Mouse (Mus musculus) B cell, adult (primary cell): Measurements from ENCODE around the gene Bglap2. TPM values are rescaled to one million over a fixed set of nuclear protein-coding genes. Genes with fewer than 3 reads are reported as not detected.

Source experiments
- total RNA-seq: library from RNA; stranded (reverse); gene quantifications from 4 replicates; pipeline ENCODE4 v1.2.4, GENCODE M21; 2023; ENCODE audit not compliant: inconsistent age

Gene Bglap2
- not detected in 4 replicates for total RNA-seq

DNA sequence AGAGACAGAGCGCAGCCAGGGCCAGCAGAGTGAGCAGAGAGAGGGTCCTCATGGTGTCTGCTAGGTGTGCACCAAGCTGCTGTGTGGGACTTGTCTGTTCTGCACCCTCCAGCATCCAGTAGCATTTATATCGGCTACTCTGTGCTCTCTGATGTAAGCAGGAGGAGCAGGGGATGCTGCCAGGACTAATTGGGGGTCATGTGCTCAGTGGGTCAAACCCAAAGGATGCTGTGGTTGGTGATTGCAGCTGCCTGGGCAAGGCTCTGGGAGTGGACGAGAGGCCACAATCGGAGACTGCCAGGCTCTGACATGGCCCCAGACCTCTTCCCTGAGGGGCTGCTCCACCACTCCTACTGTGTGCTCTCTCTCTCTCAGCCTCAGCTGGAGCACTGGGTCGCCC is at the start of gene Bglap2:
Gene Bglap2 (minus strand): TSS at position 101 of the 400 bp plus-strand sequence.

DNA sequence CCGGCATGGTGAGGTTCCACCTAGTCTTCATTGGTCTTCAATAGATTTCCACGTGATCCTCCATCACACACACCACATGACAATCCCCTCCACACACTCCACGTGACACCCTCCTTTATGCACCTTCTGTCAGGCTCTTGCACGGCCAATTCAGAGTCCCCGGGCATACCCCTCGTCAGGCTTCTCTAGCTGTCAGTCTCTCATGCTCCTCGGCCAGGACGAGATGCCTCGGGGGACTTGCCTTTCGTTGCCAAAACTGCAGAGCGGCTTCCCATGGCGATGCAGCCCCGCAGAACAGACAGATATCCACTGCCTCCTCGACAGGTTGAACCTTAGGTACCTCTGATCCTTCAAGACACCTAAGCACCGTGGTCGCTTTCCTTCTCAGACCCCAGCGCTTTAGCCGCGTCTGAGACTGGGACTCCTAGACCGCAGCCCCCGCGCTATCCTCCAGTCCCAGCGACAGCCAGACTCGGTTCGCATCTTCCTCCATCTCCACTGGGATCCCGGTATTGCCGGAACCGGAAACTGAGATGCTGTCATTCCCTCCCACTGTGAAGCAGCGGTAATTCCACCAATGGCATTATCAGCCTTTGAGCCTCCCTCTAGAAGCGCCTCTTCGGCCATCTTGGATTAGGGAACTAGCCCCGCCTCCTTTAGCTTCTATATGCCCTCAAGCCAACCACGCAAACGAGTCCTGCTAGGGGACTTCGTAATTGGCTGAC is 46.3 kb upstream of the Bglap2 start, which contains the start of gene Slc25a44:
Gene Slc25a44 (minus strand): TSS at position 535 of the 725 bp plus-strand sequence.

DNA sequence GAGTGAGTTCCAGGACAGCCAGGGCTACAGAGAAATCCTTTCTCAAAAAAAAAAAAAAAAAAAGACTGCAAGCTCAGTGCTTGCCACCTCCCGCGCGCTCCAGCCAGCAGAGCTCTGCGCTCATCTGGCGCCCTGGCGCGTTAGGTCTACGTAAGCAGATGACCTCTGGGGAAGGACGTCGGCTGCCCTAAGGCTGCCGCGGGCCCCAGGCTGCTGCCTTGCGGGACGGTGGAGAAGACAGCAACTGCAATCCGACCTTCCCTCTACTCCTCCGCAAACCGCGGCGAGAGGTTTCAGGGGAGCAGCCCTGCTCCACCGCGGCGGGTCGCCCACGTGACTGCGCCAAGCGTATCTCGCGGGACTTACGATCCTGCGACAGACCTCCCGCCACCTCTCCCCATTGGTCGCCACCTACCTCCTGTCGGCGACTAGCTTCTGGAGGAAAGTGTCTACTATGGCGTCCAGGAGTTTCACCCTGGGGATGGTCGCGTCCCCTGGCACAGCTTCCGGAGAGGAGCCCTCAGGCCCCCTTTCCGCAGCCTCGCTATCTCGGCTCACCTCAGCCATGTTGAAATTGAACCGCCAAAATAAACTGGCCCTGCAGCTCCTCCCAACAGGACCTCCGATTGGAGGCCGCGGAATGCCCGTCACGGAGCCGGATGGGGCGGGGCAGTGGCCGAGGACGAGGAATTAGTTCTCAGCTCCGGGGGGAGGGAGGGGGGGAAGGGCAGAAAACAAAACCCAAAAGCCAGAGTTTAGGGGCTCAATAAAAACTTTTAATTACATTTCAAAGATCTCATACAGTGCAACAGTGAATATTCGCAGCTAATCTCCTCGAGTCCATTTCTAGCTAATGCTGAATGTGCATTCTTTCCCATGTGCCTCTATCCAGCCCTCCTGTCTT is 31.5 kb upstream of the Bglap2 start, which contains the start of gene Pmf1:
Gene Pmf1 (minus strand): TSS at position 591 of the 904 bp plus-strand sequence.

DNA sequence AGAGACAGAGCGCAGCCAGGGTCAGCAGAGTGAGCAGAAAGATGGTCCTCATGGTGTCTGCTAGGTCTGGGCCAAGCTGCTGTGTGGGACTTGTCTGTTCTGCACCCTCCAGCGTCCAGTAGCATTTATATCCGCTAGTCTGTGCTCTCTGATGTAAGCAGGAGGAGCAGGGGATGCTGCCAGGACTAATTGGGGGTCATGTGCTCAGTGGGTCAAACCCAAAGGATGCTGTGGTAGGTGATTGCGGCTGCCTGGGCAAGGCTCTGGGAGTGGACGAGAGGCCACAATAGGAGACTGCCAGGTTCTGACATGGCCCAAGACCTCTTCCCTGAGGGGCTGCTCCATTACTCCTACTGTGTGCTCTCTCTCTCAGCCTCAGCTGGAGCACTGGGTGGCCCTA is 5.9 kb upstream of the Bglap2 start, which contains the start of gene Bglap:
Gene Bglap (minus strand): TSS at position 101 of the 400 bp plus-strand sequence.

DNA sequence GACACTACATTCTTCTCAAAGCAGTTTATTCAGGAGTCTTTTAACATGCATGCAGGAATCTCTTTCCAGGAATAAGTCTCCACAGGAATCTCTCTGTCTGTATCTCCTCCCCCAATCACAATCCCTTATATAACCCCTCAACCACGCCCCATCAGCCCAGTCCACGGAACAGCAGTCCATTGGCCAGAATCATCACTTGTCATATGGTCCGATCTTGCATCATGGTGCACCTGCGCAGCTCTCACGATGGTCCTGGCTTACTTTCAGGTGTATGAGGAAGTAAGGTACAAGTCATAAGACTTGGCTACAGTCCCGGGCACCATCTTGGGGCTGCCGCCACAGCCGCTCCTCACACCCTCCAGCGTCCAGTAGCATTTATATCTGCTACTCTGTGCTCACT is 5.9 kb downstream of the Bglap2 start, which contains the start of gene Bglap3:
Gene Bglap3 (minus strand): TSS at position 101 of the 400 bp plus-strand sequence.

DNA sequence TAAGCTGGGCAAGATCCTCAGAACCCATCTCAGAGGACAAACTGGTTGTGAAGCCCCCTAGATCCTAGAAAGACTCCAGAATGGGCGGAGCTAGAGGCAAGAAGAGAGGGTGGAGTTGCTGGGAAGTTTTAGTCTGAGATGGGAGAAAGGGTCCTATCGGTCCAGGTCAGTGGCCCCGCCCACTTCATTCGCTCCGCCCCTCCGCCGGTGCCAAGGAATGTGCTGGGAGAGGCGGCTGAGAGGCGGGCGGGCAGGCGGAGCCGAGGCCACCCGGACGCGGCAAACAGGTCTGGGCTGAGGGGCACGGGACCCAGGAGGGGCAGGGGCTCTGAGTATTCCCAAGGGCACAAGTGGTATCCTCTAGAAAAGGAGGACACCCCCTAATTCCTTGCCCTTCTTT is 14.2 kb downstream of the Bglap2 start, which contains the start of gene Paqr6:
Gene Paqr6 (plus strand): TSS at position 248 of the 400 bp plus-strand sequence.

DNA sequence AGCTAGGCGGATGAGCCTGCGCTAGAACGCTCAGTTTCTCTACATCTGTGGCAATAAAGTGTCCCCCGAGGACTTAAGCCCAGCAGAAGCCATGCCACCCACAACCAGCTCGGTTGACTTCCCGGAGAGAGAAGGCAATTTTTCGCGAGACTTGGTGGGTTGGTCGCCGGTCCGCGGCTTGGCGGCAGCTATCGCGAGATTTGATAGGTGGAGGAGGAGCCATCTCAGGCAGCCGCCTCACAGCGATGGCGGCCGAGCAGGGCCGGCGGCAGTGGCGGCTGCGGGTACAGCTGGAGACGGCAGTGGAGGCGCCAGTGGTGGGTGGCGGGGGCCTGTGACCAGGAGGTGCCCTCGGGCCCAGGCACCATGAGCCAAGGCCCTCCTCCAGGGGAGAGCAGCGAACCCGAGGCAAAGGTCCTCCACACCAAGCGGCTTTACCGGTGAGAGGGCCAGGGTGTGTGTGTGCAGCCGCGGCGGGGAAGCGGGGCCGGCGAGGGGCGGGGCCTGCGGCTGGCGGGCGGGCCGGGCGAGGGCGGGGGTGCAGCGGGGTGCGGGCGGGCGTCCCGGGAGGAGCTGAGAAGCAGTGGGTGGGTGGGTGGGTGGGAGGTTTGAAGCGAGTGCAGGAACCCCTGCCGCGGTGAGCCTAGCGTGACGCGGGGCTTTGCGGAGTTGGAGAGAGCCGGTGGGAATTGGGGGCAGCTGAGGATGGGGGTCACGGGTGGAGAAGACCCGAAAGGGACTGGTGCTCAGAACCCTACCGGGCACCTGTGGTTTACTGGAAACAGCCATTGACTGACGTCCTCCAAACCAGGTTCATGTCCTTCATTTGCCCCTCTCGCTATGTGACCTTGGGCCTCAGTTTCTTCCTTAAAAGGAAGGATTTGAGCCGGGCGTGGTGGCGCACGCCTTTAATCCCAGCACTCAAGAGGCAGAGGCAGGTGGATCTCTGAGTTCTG is 42.2 kb downstream of the Bglap2 start, which contains the start of the genes Tmem79 and Smg5:
Gene Tmem79 (minus strand): TSS at position 91 of the 956 bp plus-strand sequence.
Gene Smg5 (plus strand): TSS at position 203 of the 956 bp plus-strand sequence.

Other genes with a start within 250 kb of the Bglap2 start
- 342 to 418 TPM (median 405 TPM) in 4 replicates for gene Mef2d, start 236.3 kb downstream of the Bglap2 start, total RNA-seq
- gene Rhbg, start 124.0 kb downstream of the Bglap2 start, total RNA-seq: not detected in 4 replicates
- gene Gm38392, start 91.5 kb downstream of the Bglap2 start, total RNA-seq: not detected in 4 replicates
- 4.6 to 7.6 TPM (median 6.0 TPM) in 4 replicates for gene Tsacc, start 81.7 kb downstream of the Bglap2 start, total RNA-seq
- 150 to 201 TPM (median 177 TPM) in 4 replicates for gene Cct3, start 81.6 kb downstream of the Bglap2 start, total RNA-seq
- 123 to 146 TPM (median 145 TPM) in 4 replicates for gene Glmp, start 53.7 kb downstream of the Bglap2 start, total RNA-seq
- gene Tmem79, start 42.6 kb downstream of the Bglap2 start, total RNA-seq: 0.66 to 1.9 TPM (median 1.2 TPM) in 4 replicates
- gene Smg5, start 42.4 kb downstream of the Bglap2 start, total RNA-seq: 104 to 116 TPM (median 111 TPM) in 4 replicates
- 1.6 to 3.6 TPM (median 1.6 TPM) in 3 of 4 replicates, not detected in the other for gene Paqr6, start 14.1 kb downstream of the Bglap2 start, total RNA-seq
- not detected in 4 replicates for gene Bglap3, start 6.0 kb downstream of the Bglap2 start, total RNA-seq
- gene Bglap, start 5.8 kb upstream of the Bglap2 start, total RNA-seq: not detected in 4 replicates
- 56.7 to 66.9 TPM (median 64.0 TPM) in 4 replicates for gene Pmf1, start 31.6 kb upstream of the Bglap2 start, total RNA-seq
- gene Slc25a44, start 46.4 kb upstream of the Bglap2 start, total RNA-seq: 18.6 to 22.0 TPM (median 19.8 TPM) in 4 replicates
- gene Sema4a, start 82.5 kb upstream of the Bglap2 start, total RNA-seq: 0.63 to 2.2 TPM (median 1.6 TPM) in 4 replicates
- gene Lmna, start 131.3 kb upstream of the Bglap2 start, total RNA-seq: 18.4 to 22.9 TPM (median 21.7 TPM) in 4 replicates
- 1.1 to 1.6 TPM (median 1.4 TPM) in 4 replicates for gene Mex3a, start 153.7 kb upstream of the Bglap2 start, total RNA-seq
- gene Rab25, start 169.6 kb upstream of the Bglap2 start, total RNA-seq: 0.70 to 1.9 TPM (median 0.86 TPM) in 4 replicates
- 99.1 to 111 TPM (median 105 TPM) in 4 replicates for gene Lamtor2, start 174.4 kb upstream of the Bglap2 start, total RNA-seq
- gene Ubqln4, start 175.1 kb upstream of the Bglap2 start, total RNA-seq: 42.9 to 49.4 TPM (median 47.2 TPM) in 4 replicates
- 60.6 to 67.5 TPM (median 65.5 TPM) in 4 replicates for gene Ssr2, start 197.2 kb upstream of the Bglap2 start, total RNA-seq
- gene Arhgef2, start 227.3 kb upstream of the Bglap2 start, total RNA-seq: 231 to 252 TPM (median 239 TPM) in 4 replicates